Mouse (Mus musculus): ENCODE data around the gene Rnf208.

GRCm38 (mm10) chr2:25225811-25226379 is 16.2 kb upstream of the Rnf208 start:
- no peak for TF ChIP-seq ZC3H11A (IDR thresholded peaks at IDR 0.05; ENCODE audit: borderline replicate concordance, low read depth, low read length)
- no peak for TF ChIP-seq MAFK (IDR thresholded peaks at IDR 0.05; ENCODE audit: insufficient read depth, low read depth, low read length)
- no peak for TF ChIP-seq ZNF384 (IDR thresholded peaks at IDR 0.05; ENCODE audit: low read depth, low read length)
- TF ChIP-seq HCFC1 (IDR thresholded peaks at IDR 0.05; ENCODE audit: borderline replicate concordance, insufficient read depth, low read length), result no peak

Measured in ES-E14 (cell line).